Mouse (Mus musculus) bone marrow macrophage, adult 2 months (primary cell): Measurements from ENCODE around the gene Zmynd8.

Experiments used
- CTCF ChIP-seq: IDR thresholded peaks from 2 replicates; pipeline ENCODE4 v1.5.1; 2012; ENCODE audit warnings: low read depth, mild to moderate bottlenecking, low read length, moderate library complexity
- POLR2A ChIP-seq: IDR thresholded peaks from 2 replicates; pipeline ENCODE4 v1.6.1; 2012; ENCODE audit warnings: mild to moderate bottlenecking, low read depth, low read length, borderline replicate concordance

DNA sequence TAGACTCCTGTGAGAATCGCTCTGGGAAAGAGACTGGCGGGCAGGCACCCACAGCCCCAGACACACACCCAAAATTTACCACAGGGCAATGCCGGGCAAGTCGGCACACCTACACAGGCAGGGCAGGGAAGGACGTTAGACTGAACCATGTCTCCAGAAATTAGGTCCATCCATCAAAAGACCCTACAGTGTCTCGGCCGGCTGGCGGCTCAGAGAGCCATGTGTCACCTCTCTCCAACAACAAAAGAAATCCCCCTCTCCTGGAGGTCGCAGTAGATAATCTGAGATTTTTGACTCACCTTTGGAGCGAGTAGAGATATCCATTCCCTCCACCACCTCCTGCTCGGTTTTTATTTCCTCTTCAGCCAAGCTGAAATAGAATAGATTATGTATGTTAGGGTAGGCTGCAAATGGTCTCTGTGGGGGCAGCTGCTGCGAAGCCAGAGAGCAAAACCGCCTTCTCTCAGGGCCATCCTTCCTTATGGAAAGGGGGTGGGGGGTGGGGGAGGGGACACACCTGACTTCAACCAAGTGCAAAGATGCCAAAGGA is 23.3 kb downstream of the Zmynd8 start:
- TF ChIP-seq CTCF (no peak), POLR2A (no peak)
